Mouse (Mus musculus) lung, postnatal 25 days (tissue): ENCODE measurements around the gene Rora.

Source experiments
- DNase-seq: peaks from one replicate; pipeline ENCODE4 v3.0.0; 2022; ENCODE audit warnings: low spot score

The Rora gene

GRCm38 (mm10) chr9:68653211-68654038 is at the start of gene Rora:
Gene Rora, plus strand, starts transcription at chr9:68653786.
- peak; percentile 15 for DNase-seq

GRCm38 (mm10) chr9:68614006-68614405 is 39.6 kb upstream of the Rora start:
- no peak for DNase-seq

- DNase-seq: no peak
These were observed 36.5 kb upstream of the Rora start for GRCm38 (mm10) chr9:68617116-68617515.

GRCm38 (mm10) chr9:68620036-68620435 is 33.5 kb upstream of the Rora start:
- DNase-seq: no peak

GRCm38 (mm10) chr9:68620441-68620840 is 33.1 kb upstream of the Rora start:
- DNase-seq: no peak

GRCm38 (mm10) chr9:68624981-68625380 is 28.6 kb upstream of the Rora start:
- no peak for DNase-seq

- DNase-seq: no peak
These were observed 16.3 kb upstream of the Rora start for GRCm38 (mm10) chr9:68637301-68637700.

- DNase-seq: no peak
These were observed 12.5 kb upstream of the Rora start for GRCm38 (mm10) chr9:68641123-68641522.

- no peak for DNase-seq
These were observed 5.5 kb upstream of the Rora start for GRCm38 (mm10) chr9:68648061-68648460.

GRCm38 (mm10) chr9:68654039-68654332 is 400 bp downstream of the Rora start:
- DNase-seq: no peak

- no peak for DNase-seq
These were observed 889 bp downstream of the Rora start for GRCm38 (mm10) chr9:68654333-68655017.

- peak; percentile 24 for DNase-seq
These were observed 1.7 kb downstream of the Rora start for GRCm38 (mm10) chr9:68655018-68656005.

GRCm38 (mm10) chr9:68656076-68656795 is 2.6 kb downstream of the Rora start:
- DNase-seq: peak; percentile 15

- DNase-seq: no peak
These were observed 3.2 kb downstream of the Rora start for GRCm38 (mm10) chr9:68656796-68657130.

- no peak for DNase-seq
These were observed 17.1 kb downstream of the Rora start for GRCm38 (mm10) chr9:68670731-68671130.

- DNase-seq: no peak
These were observed 18.9 kb downstream of the Rora start for GRCm38 (mm10) chr9:68672459-68672858.

- DNase-seq: no peak
These were observed 19.6 kb downstream of the Rora start for GRCm38 (mm10) chr9:68673221-68673620.

GRCm38 (mm10) chr9:68679871-68680374 is 26.3 kb downstream of the Rora start:
- no peak for DNase-seq

- DNase-seq: no peak
These were observed 30.4 kb downstream of the Rora start for GRCm38 (mm10) chr9:68683938-68684337.

- no peak for DNase-seq
These were observed 32.0 kb downstream of the Rora start for GRCm38 (mm10) chr9:68685562-68685961.

GRCm38 (mm10) chr9:68687251-68687874 is 33.8 kb downstream of the Rora start:
- no peak for DNase-seq
